Mouse (Mus musculus) leukemia stem cell, adult 10-12 weeks (primary cell): ENCODE measurements around the gene Clpb. TPM values are rescaled to one million over a fixed set of nuclear protein-coding genes. Genes with fewer than 3 reads are reported as not detected.

Experiments used
- polyA plus RNA-seq: library from polyadenylated mRNA; stranded (reverse); fragments of >175 nt; gene quantifications from 2 replicates; pipeline ENCODE4 v1.2.3, GENCODE M21; 2012; ENCODE audit warnings: low replicate concordance

The Clpb gene
- 17.1 and 46.2 TPM in 2 replicates for polyA plus RNA-seq

GRCm38 (mm10) chr7:101663514-101664159 is at the start of gene Clpb:
Clpb (plus strand) TSS chr7:101663633.

GRCm38 (mm10) chr7:101817861-101818401 is 154.5 kb downstream of the Clpb start, which contains the start of gene Phox2a:
Phox2a (plus strand) TSS chr7:101818313.

GRCm38 (mm10) chr7:101837606-101838471 is 174.4 kb downstream of the Clpb start, which contains the start of gene Inppl1:
Inppl1 (minus strand) TSS chr7:101838229.

Other genes with a start within 250 kb of the Clpb start
- 2.3 and 9.0 TPM in 2 replicates for gene Pde2a, start 241.9 kb upstream of the Clpb start, polyA plus RNA-seq
- gene Art2b, start 78.0 kb upstream of the Clpb start, polyA plus RNA-seq, result 0.27 TPM in 1 of 2 replicates, not detected in the other
- 0.10 and 0.22 TPM in 2 replicates for gene Phox2a, start 154.7 kb downstream of the Clpb start, polyA plus RNA-seq
- 126 and 174 TPM in 2 replicates for gene Inppl1, start 174.6 kb downstream of the Clpb start, polyA plus RNA-seq
- gene Folr2, start 193.6 kb downstream of the Clpb start, polyA plus RNA-seq, result not detected in 2 replicates
- gene Anapc15, start 200.1 kb downstream of the Clpb start, polyA plus RNA-seq, result 42.3 and 54.1 TPM in 2 replicates
- gene Folr1, start 207.2 kb downstream of the Clpb start, polyA plus RNA-seq, result 15.0 and 17.2 TPM in 2 replicates
- 131 and 178 TPM in 2 replicates for gene Lamtor1, start 242.3 kb downstream of the Clpb start, polyA plus RNA-seq
- not detected in 2 replicates for gene Tomt, start 242.7 kb downstream of the Clpb start, polyA plus RNA-seq